Mouse (Mus musculus): ENCODE data around the gene Cap2. TPM values are rescaled to one million over a fixed set of nuclear protein-coding genes. Genes with fewer than 3 reads are reported as not detected.

Gene Cap2
- total and polyA plus RNA-seq, 3 experiments: 14.8 to 120 (median 22.3) TPM

- TF ChIP-seq ZMIZ1 (IDR thresholded peaks at IDR 0.05; ENCODE audit: low read depth, low read length) (no peak), ZKSCAN1 (IDR thresholded peaks at IDR 0.05; ENCODE audit: low read depth, low read length) (no peak), POLR2AphosphoS2 (IDR thresholded peaks at IDR 0.05; ENCODE audit: low read length) (no peak), UBTF (IDR thresholded peaks at IDR 0.05; ENCODE audit: borderline replicate concordance, insufficient read depth, low read depth, low read length) (no peak), CTCF (IDR thresholded peaks at IDR 0.05 in 2 of 3, conservative IDR thresholded peaks at IDR 0.05 in 1 of 3; ENCODE audit: control insufficient read depth in 1 of 3, insufficient read depth in 1 of 3, low read depth in 2 of 3, low read length in 3 of 3, poor library complexity in 1 of 3, severe bottlenecking in 1 of 3) (no peak), CHD2 (IDR thresholded peaks at IDR 0.05; ENCODE audit: low read length) (no peak), USF2 (IDR thresholded peaks at IDR 0.05; ENCODE audit: borderline replicate concordance in 1 of 2, insufficient read depth in 1 of 2, low read depth in 1 of 2, low read length in 2 of 2) (no peak), TAL1 (IDR thresholded peaks at IDR 0.05; ENCODE audit: low read length) (no peak), MAX (IDR thresholded peaks at IDR 0.05; ENCODE audit: low read length) (no peak), EP300 (IDR thresholded peaks at IDR 0.05; ENCODE audit: low read depth in 1 of 2, low read length in 2 of 2) (no peak), SIN3A (IDR thresholded peaks at IDR 0.05; ENCODE audit: low read length) (no peak), NELFE (IDR thresholded peaks at IDR 0.05; ENCODE audit: low read depth, low read length) (no peak)
- H3K27ac ChIP-seq (ENCODE audit: control insufficient read depth, low read depth, low read length): no peak overlapping the region
- H3K4me1 ChIP-seq (ENCODE audit: control insufficient read depth in 1 of 2, insufficient read depth in 2 of 2, low read length in 2 of 2): no peaks in the 10 kb centered on the region
- no peak overlapping the region for H3K9ac ChIP-seq (ENCODE audit: control insufficient read depth, low read depth, low read length, poor library complexity, severe bottlenecking)
- no peaks in the 10 kb centered on the region for H3K27me3 ChIP-seq (ENCODE audit: control insufficient read depth in 1 of 2, insufficient read depth in 2 of 2, low read length in 2 of 2)
- no peaks in the 10 kb centered on the region for H3K36me3 ChIP-seq (ENCODE audit: control insufficient read depth in 1 of 2, insufficient read depth in 2 of 2, low read length in 2 of 2)
- no peak for DNase-seq (ENCODE audit: low read depth, low spot score)
- no peak overlapping the region for H3K4me3 ChIP-seq (ENCODE audit: control insufficient read depth in 1 of 2, insufficient read depth in 1 of 2, low read depth in 2 of 2, low read length in 2 of 2)
- H3K79me2 ChIP-seq (ENCODE audit: control insufficient read depth, insufficient read depth, low read length, poor library complexity): no peaks in the 10 kb centered on the region
- H3K9me3 ChIP-seq (replicated peaks; ENCODE audit: insufficient read depth, low read length): no peaks in the 10 kb centered on the region
These were observed 118.0 kb downstream of the Cap2 start for GRCm38 (mm10) chr13:46619633-46620032.

GRCm38 (mm10) chr13:46620964-46621757, 119.5 kb downstream of the Cap2 start:
- no peaks in the 10 kb centered on the region for H3K4me1 ChIP-seq (ENCODE audit: control insufficient read depth in 1 of 2, insufficient read depth in 2 of 2, low read length in 2 of 2)
- DNase-seq (ENCODE audit: low read depth, low spot score): no peak
- H3K36me3 ChIP-seq (ENCODE audit: control insufficient read depth in 1 of 2, insufficient read depth in 2 of 2, low read length in 2 of 2): no peaks in the 10 kb centered on the region
- H3K27ac ChIP-seq (ENCODE audit: control insufficient read depth, low read depth, low read length): no peak overlapping the region
- H3K9me3 ChIP-seq (replicated peaks; ENCODE audit: insufficient read depth, low read length): no peaks in the 10 kb centered on the region
- H3K4me3 ChIP-seq (ENCODE audit: control insufficient read depth in 1 of 2, insufficient read depth in 1 of 2, low read depth in 2 of 2, low read length in 2 of 2): no peak overlapping the region
- H3K27me3 ChIP-seq (ENCODE audit: control insufficient read depth in 1 of 2, insufficient read depth in 2 of 2, low read length in 2 of 2): no peaks in the 10 kb centered on the region
- H3K9ac ChIP-seq (ENCODE audit: control insufficient read depth, low read depth, low read length, poor library complexity, severe bottlenecking): no peak overlapping the region
- TF ChIP-seq KAT2A (conservative IDR thresholded peaks at IDR 0.05; ENCODE audit: low read depth, low read length) (no peak), MAX (IDR thresholded peaks at IDR 0.05; ENCODE audit: low read length) (no peak), MAZ (IDR thresholded peaks at IDR 0.05; ENCODE audit: low read depth, low read length) (no peak), MAFK (IDR thresholded peaks at IDR 0.05; ENCODE audit: borderline replicate concordance, low read depth, low read length) (no peak), MEF2A (IDR thresholded peaks at IDR 0.05; ENCODE audit: extremely low read depth, insufficient replicate concordance, low read depth, low read length, poor library complexity, severe bottlenecking) (no peak), EP300 (IDR thresholded peaks at IDR 0.05; ENCODE audit: low read depth in 1 of 2, low read length in 2 of 2) (no peak), NRF1 (IDR thresholded peaks at IDR 0.05; ENCODE audit: insufficient read depth, low read depth, low read length, poor library complexity, severe bottlenecking) (no peak), ZKSCAN1 (IDR thresholded peaks at IDR 0.05; ENCODE audit: low read depth, low read length) (no peak), TAL1 (IDR thresholded peaks at IDR 0.05; ENCODE audit: low read length) (no peak), NELFE (IDR thresholded peaks at IDR 0.05; ENCODE audit: low read depth, low read length) (no peak), CHD2 (IDR thresholded peaks at IDR 0.05; ENCODE audit: low read length) (no peak)
- no peaks in the 10 kb centered on the region for H3K79me2 ChIP-seq (ENCODE audit: control insufficient read depth, insufficient read depth, low read length, poor library complexity)
